Mouse (Mus musculus): ENCODE measurements around the gene Atp5mpl. TPM values are rescaled to one million over a fixed set of nuclear protein-coding genes. Genes with fewer than 3 reads are reported as not detected.
A peak's percentile ranks its signal among the peaks of the same experiment; 100 is the strongest.

Gene Atp5mpl
- total RNA-seq (2021) (100 to 1,000 TPM; 274 to 451 TPM), polyA plus RNA-seq (2012; rRNA removed) (3.2 and 6.1 TPM in 2 replicates)
- long read RNA-seq, transcript Atp5mpl-201 (4 exons, 366 nt) = major isoform, 157 of 168 reads
- long read RNA-seq, partial matches to known transcripts = 6 of 168 reads
- long read RNA-seq, other reads (novel, unspliced or antisense) = 1 of 168 reads

DNA sequence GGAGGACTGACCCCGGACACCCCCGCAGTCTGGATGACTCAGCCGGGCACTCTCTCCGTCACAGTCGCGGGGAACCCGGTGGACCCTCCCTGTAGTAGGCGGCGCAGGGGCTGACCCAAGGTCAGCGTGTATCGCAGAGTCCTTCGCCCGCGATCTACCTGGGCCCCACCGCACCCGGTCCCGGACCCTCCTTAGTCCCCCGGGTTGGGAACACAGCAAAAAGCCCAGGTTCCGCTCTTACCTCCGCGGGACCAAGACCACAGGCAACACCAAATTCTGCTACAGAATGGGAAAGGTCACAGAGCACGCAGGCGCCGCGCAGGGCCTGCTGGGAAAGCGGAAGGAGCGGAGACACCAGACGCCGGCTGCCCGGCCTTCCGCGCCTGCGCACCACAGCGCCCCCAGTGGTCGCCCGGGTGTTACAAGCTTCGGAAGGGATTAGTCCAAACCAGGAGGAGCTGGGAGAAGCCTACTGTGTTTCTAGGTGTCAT is at the start of gene Atp5mpl:
Gene Atp5mpl (minus strand): TSS at position 295 of the 491 bp plus-strand sequence.
- DNase-seq = peak; percentile 97

- DNase-seq = no peak
Measured at GRCm38 (mm10) chr12:112016346-112016745, 49.6 kb upstream of the Atp5mpl start.

DNA sequence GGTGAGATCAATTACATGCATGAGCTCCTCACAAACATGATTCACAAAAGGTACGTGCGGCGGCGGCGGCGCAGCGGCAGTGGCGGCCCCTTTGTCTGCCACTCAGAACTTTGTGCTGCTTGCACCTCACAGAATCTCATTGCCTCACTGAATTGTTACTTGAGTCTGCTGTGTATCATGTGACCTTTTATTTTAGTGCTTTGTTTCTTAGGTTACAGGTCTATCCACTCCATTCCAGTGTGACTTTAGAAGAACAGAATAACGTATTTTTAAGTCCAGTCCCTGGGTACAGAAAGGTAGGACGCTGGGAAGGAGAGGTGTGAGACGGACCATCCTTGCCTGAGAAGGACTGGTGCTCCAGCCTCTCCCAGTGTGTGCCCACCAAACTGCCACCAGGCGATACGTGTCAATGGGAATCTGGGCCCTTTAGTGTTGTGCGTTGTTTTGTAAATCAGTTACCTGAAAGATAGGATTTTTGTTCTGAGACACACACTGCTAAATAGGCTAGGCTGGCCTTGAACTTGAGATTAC is 46.6 kb upstream of the Atp5mpl start:
- no peak for DNase-seq

GRCm38 (mm10) chr12:112012511-112013270 is 45.9 kb upstream of the Atp5mpl start:
- DNase-seq = no peak

DNA sequence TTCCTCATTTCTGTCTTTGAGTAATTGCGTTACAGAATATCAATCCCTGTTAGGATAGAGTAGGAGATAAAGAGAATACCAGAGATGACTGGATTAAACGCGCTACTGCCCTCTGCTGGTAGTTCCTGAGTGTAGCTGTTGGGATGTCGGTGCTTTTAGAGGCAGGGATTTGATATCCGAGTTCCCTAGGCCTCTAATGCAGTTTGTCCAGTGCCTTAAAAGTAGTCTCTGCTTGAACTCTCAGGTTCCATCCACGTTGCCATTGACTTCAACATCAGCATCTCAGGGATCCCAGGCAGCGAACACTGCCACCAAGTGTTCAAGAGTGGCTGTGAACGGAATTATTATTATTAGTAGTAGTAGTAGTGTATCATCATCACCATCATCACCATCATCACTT is 34.4 kb upstream of the Atp5mpl start:
- DNase-seq = peak; percentile 69

GRCm38 (mm10) chr12:111999735-112000134 is 33.0 kb upstream of the Atp5mpl start:
- DNase-seq = no peak

- no peak for DNase-seq
Measured at GRCm38 (mm10) chr12:111995161-111995560, 28.4 kb upstream of the Atp5mpl start.

GRCm38 (mm10) chr12:111992626-111993025 is 25.8 kb upstream of the Atp5mpl start:
- DNase-seq = no peak

DNA sequence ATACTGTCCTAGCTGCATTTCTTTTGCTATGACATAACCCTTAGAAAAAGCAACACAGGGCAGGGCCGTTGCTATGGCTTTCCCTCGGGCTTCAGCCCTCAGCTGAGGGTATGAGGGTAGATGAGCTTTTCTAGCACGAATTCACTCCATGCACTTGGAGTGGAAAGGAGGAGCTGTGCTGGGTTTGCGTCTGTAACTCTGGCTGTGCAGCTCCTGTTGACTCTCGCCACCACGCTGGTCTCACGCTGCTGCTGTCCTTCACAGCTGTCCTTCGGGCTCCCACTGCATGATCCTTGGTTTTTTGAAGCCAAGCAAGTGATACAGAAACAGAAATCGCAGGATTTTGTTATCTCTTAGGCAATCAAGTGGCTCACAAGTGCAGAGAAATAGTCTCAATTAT is 20.0 kb upstream of the Atp5mpl start:
- peak; percentile 56 for DNase-seq

DNA sequence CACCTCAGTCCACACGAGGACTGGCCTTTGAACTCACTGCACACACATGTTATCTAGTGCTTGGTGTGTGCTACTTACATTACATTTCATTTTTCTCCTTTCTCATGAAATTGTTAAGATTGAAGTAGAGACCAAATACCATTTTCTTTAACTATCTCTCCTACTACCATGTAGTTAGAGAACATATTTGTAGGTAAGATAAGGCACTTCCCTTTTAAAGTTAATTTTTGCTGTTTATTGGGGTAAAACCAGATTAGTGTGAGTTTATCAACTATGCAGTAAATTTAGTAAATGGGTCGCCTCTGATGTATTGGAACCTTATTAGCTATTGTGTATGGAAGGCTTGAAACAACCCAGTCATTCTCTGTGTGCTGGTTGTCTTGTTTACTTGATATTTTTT is 16.4 kb upstream of the Atp5mpl start:
- no peak for DNase-seq

DNA sequence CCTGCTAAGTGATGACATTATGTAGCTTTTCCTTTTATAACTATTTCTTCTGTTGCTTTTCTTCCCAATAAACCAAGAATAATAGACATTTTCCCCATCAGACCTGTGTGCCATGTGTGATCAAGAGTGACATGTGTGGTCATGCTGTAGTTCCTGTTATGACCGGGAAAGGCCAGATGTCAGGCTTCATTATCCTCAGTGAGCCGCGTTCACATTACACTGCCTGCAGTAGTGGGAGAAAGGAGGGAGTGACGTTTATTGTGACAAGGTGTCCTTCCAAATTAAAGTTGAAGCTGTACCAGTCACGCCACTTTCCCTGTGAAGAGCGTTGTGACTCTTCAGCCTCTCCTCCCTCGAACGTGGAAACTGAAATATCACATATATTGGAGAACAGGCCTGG is 15.1 kb upstream of the Atp5mpl start:
- DNase-seq = no peak

DNA sequence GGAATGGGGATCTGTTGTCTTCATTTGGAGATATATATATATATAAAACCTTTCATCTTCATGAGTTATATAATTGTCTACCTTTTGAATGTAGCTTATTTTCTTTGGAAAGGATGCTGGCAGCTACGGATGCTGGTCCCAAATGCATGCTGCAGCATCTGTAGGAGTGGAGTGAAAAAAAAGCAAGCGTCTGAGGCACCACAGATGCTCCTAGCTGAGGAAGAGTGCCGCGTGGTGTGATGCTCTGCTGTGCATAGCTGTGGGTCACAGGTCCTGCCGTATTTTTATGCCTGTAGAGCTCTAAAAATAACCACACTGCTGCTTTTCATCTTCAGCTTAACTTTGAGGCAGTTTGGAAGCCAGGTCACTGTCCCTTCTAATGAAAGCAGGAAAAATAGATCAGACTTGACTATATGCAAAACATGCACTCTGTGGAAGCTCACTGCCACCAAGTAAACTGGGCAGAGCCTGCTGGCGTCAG is 14.2 kb upstream of the Atp5mpl start, which contains the start of gene Rd3l:
Gene Rd3l (minus strand): TSS at position 431 of the 481 bp plus-strand sequence.
- DNase-seq = no peak

DNA sequence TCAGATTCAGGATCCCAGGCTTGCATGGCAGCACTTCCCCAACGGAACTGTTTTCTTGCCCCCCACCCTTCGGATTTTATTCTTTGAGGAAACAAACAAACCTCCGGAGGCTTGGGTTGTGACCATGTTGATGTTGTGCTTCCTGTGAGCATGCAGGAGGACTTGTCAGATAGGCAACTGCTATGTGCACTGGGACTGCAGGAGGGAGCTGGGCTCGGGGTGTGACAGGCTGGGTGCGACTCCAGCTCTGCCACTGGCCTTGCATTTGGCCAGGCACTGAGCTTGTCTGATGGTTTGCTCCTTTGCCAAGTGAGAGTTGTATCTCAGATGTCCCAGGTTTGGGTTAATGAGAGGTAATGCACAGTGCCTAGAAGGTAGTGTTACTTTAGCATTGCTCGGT is 11.5 kb upstream of the Atp5mpl start:
- no peak for DNase-seq

DNA sequence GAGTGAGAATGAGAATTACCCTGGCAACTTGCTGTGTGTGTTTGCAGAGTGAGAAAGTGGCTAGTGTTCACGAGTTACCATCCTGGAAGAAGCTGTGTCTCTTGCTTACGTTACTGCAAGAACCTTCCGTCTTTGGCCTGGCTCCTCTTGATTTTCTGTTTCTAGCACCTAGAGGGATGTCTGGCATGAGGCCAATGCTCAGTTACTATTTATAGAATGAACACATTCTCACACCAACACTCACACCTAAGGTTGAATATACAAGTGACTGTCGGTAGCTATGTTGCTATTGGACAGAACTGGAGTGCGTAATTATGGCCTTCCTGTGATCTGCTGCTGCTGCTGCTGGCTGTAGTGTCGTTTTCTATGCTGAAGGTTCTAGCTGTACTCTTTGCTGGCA is 10.4 kb upstream of the Atp5mpl start:
- DNase-seq = no peak

- no peak for DNase-seq
Measured at GRCm38 (mm10) chr12:111974578-111974977, 7.8 kb upstream of the Atp5mpl start.

- DNase-seq = no peak
Measured at GRCm38 (mm10) chr12:111972504-111972903, 5.7 kb upstream of the Atp5mpl start.

GRCm38 (mm10) chr12:111971231-111971686 is 4.5 kb upstream of the Atp5mpl start, which contains the start of gene Tdrd9:
Gene Tdrd9, plus strand, starts transcription at chr12:111971559.
- DNase-seq = no peak

DNA sequence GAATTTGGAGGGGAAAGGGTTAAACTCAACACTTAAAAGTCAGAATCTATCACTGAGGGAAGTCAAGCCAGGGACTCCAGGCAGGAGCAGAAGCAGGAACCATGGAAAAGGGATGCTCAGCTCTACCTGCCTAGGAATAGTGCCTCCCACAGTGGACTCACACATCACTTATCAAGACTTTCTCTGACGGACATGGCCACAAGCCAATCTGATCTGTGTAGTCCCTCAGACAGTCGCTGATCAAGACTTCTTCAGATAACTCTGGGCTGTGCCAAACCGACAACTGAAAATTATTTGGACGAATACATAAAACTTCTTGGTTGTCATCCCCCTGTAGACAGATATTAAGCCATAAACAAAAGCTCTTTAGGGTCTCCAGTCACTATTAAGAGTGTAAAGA is 3.3 kb upstream of the Atp5mpl start:
- no peak for DNase-seq

DNA sequence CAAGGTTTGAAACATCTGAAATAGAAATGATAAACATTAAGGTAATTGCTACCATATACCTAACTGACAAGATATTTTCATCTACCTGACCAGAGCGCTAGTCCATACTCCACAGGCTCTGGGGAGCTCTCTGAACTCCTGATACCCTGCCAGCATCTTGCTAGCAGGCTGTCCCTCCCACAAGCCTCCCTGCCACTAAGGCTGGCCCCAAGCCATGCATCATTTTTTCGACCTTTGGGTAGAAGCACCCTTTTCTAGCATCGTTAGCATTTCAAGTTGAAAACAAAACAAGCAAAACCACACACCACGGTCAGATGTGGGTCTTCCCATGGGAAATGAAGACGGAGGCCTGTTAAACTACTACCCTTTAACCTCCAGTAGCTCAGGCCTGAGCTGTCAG is 3.4 kb downstream of the Atp5mpl start:
- no peak for DNase-seq

GRCm38 (mm10) chr12:111958101-111958865 is 8.5 kb downstream of the Atp5mpl start:
- peak; percentile 79 for DNase-seq

DNA sequence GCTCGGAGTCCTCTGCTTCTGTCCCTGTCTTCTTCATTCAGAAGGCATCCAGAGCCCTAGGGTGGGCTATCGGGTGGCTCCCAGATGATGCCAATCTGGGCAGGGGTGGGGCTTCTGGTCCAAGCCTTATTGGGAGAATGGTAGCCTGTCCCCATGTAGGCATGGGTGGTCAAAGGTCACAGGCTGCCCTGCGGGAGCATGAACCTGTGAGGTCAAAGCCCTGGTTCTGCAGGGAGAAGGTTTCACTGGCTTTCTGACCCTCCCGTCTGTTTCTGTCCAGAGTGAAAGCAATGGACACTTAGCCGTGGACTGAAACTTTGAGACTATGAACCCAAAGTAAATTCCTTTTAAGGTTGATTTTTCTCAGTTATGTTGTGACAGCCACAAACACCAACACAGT is 10.6 kb downstream of the Atp5mpl start:
- DNase-seq = no peak

DNA sequence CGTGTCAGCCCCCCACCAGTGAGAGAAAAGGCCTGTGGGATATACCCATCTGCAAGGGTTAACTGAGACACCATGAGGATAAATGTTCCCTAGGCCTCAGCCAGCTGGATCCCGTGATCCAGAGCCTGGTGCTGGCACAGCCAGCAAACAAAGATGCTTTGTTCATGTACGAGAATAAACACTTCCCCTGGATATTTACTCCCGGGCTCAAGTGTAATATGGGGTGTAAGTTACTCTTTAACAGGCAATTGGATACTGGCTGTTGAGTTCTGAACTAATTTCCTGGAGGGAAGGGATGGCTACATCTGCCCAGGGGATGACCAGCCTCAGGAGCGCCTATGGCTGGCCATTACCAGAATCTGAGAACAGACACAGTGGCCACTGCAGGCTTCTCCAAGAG is 15.1 kb downstream of the Atp5mpl start:
- DNase-seq = no peak
